Mouse (Mus musculus) cerebellum, adult 2 months (tissue): ENCODE measurements at regions not wholly inside any gene's neighbourhood (a gene's known extent, or its start where the extent isn't known, plus 50 kb on each side); places are given as distances from the start of the nearest gene placed in this dataset.

Experiments
- CTCF ChIP-seq: fragments of 200-500 bp; IDR thresholded peaks from 2 replicates; pipeline ENCODE4 v1.5.1; 2011; ENCODE audit warnings: low read depth, mild to moderate bottlenecking, control low read depth, low read length, moderate library complexity, borderline replicate concordance; ENCODE audit not compliant: insufficient read depth
- POLR2A ChIP-seq: fragments of 200-500 bp; IDR thresholded peaks from 2 replicates; pipeline ENCODE4 v1.6.1; 2011; ENCODE audit warnings: low read length, control low read depth, borderline replicate concordance; ENCODE audit not compliant: insufficient read depth

- TF ChIP-seq CTCF (no peak), POLR2A (no peak)
Observed at GRCm38 (mm10) chr4:152762576-152762975, 284.9 kb upstream of the Kcnab2 start.
